Mouse (Mus musculus) liver, postnatal 0 days (tissue): ENCODE measurements around the gene Dcaf10. TPM values are rescaled to one million over a fixed set of nuclear protein-coding genes. Genes with fewer than 3 reads are reported as not detected.

Source experiments
- ATAC-seq: fragments of 200-750 bp; cut with Nextera tagmentation; 2 replicates; pipeline ENCODE4 v1.8.0; 2017; ENCODE audit warnings: mild to moderate bottlenecking, moderate library complexity
- DNase-seq: peaks from one replicate; pipeline ENCODE4 v3.0.0-alpha.2; 2016
- H3K27ac ChIP-seq: fragments of 300-500 bp; sonication (generic); 2 replicates; pipeline ENCODE4 v1.5.1; 2014; ENCODE audit warnings: antibody characterized with exemption, moderate library complexity, mild to moderate bottlenecking, low read depth
- H3K27me3 ChIP-seq: fragments of 300-500 bp; sonication (generic); 2 replicates; pipeline ENCODE4 v1.6.1; 2014; ENCODE audit warnings: low read length, control low read depth, mixed read lengths; ENCODE audit not compliant: insufficient read depth
- H3K36me3 ChIP-seq: fragments of 300-500 bp; sonication (generic); replicated peaks from 2 replicates; pipeline ENCODE4 v1.6.1; 2014; ENCODE audit warnings: mild to moderate bottlenecking, control low read depth, low read length, moderate library complexity, mixed read lengths; ENCODE audit not compliant: insufficient read depth
- H3K4me1 ChIP-seq: fragments of 300-500 bp; sonication (generic); 2 replicates; pipeline ENCODE4 v1.6.1; 2014; ENCODE audit warnings: antibody characterized with exemption, mild to moderate bottlenecking, control low read depth; ENCODE audit not compliant: insufficient read depth
- H3K4me2 ChIP-seq: fragments of 300-500 bp; sonication (generic); 2 replicates; pipeline ENCODE4 v1.6.1; 2014; ENCODE audit warnings: low read depth, mild to moderate bottlenecking, low read length, moderate library complexity, mixed read lengths
- H3K4me3 ChIP-seq: fragments of 300-500 bp; sonication (generic); 2 replicates; pipeline ENCODE4 v1.5.1; 2014; ENCODE audit warnings: low read depth, low read length
- H3K9ac ChIP-seq: fragments of 300-500 bp; sonication (generic); replicated peaks from 2 replicates; pipeline ENCODE4 v1.6.1; 2014; ENCODE audit warnings: mild to moderate bottlenecking, moderate library complexity
- H3K9me3 ChIP-seq: fragments of 300-500 bp; sonication (generic); 2 replicates; pipeline ENCODE4 v1.6.1; 2016; ENCODE audit warnings: mild to moderate bottlenecking, control low read depth, low read length, mixed read lengths
- CTCF ChIP-seq: sonication (generic); IDR thresholded peaks from 2 replicates; pipeline ENCODE4 v1.5.1; 2016; ENCODE audit warnings: antibody characterized with exemption, low read depth
- EP300 ChIP-seq: IDR thresholded peaks from 2 replicates; pipeline ENCODE4 v1.6.1; 2016; ENCODE audit warnings: antibody characterized with exemption, low read depth, mild to moderate bottlenecking
- WGBS: fragments of 180-500 bp; shearing (Covaris S2); extraction: QIAGEN DNeasy Blood & Tissue Kit; methylation state at CpG from one replicate; pipeline ENCODE4 v1.1.7; 2014; ENCODE audit not compliant: insufficient replicate concordance; 5-methylcytosine and 5-hydroxymethylcytosine counted together
- polyA plus RNA-seq: library from polyadenylated mRNA; unstranded; fragments of >200 nt; fragmentation: Nextera tagmentation; extraction: Ambion mirVana; gene quantifications from 2 replicates; pipeline ENCODE4 v1.2.1, GENCODE M21; 2015

The Dcaf10 gene
- polyA plus RNA-seq, 1 experiment from 2014 or later = 4.9 TPM

DNA sequence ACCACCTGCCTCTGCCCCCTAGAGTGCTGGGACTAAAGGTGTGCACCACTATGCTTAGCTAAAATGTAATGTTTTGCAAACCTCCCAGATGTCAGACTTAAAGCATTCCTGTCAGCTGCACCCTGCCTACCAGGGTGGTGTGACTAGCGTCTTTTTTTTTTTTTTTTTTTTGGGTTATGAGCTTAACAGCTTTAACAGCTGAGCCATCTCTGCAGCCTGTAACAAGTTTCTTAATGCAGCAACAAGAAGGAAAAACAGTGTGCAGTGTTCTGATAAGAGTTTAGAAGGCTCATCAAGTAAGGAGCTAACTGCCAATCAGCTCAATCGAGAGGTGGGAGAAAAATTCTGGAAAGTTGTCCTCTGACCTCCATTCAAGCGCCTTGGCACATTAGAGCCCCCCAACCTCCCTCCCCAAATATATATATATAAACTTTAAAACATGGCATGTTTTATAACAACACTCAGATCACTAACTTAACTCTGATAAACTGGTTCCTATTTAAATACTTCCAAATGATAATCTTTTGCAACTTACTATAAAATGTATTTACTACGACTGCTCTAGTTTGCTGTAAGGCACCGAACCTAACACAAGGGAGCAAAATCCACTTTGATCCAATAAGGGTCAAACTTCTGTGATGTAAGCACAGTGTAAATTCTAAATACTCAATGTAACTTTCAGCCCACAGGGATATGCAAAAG, 65.3 kb downstream of the Dcaf10 start:
- no peak for DNase-seq

GRCm38 (mm10) chr4:45407703-45408334, 65.9 kb downstream of the Dcaf10 start:
- Histone ChIP-seq H3K4me2 (peak overlapping the region; percentile 79), H3K27ac (peak overlapping the region; percentile 95), H3K9me3 (no peaks in the 10 kb centered on the region), H3K36me3 (peaks cover 15% of the 10 kb centered on the region), H3K4me1 (peaks cover 23% of the 10 kb centered on the region), H3K9ac (peak overlapping the region; percentile 99), H3K4me3 (peak overlapping the region; percentile 95), H3K27me3 (no peaks in the 10 kb centered on the region)
- no peak for TF ChIP-seq CTCF
- peak; percentile 39; the same call in 1 of the 2 replicates for TF ChIP-seq EP300
- peak; percentile 1 for ATAC-seq
- no peak for DNase-seq
- 2% methylated on average over 19 of the region's 19 CpGs for WGBS

More for the DNA sequence above, 65.3 kb downstream of the Dcaf10 start:
- TF ChIP-seq CTCF = no peak
- TF ChIP-seq EP300 = peak; percentile 90
- no peaks in the 10 kb centered on the region for H3K9me3 ChIP-seq
- peak overlapping the region; percentile 95 for H3K27ac ChIP-seq
- peak; percentile 3 for ATAC-seq
- H3K4me3 ChIP-seq = peak overlapping the region; percentile 95
- H3K4me2 ChIP-seq = peak overlapping the region; percentile 79
- no peaks in the 10 kb centered on the region for H3K27me3 ChIP-seq
- peaks cover 23% of the 10 kb centered on the region for H3K4me1 ChIP-seq
- H3K36me3 ChIP-seq = peaks cover 22% of the 10 kb centered on the region
- H3K9ac ChIP-seq = peak overlapping the region; percentile 99
- 30% methylated on average over 5 of the region's 5 CpGs for WGBS

DNA sequence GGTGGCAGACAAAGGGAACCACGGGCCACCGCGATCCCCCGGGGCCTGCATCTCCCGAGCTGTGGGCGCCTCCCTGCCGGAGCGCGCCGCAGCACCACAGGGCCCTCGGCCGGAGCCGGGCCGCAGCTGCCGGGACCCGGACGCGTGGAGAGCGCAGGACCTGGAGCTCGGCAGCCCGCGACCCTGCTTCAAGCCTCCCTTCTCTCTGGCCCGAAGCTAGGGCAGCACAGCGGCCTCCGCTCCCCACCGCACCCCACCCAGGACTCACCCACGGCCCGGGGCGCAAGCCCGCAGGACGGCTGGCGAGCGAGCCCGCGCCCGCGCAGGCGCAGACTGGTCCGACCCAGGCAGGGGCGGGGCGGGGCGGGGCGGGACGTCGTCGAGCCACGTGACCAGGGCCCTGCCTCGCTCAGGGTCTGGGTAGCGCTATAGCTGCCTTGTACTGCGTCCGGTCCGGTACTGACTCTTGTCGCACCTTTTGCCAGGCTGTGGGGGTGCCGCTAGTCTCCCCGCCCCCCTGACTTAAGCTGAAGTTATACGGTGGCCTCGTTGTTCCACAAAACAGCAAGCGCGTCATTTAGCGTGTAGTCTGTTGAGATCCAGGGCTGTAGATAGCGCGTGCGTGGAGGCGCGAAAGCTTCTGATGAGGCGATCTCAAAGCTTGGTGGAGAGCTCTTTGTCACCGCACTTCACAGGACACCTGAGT, 66.7 kb downstream of the Dcaf10 start, which contains the start of gene Slc25a51:
Slc25a51 (minus strand) TSS at position 340 of the 706 bp plus-strand sequence.
- ATAC-seq (peak; percentile 87), DNase-seq (peak; percentile 96)
- Histone ChIP-seq H3K4me2 (peak within 1 kb of the TSS; percentile 79), H3K36me3 (peaks cover 10% of the 10 kb centered on the region), H3K27me3 (no peaks in the 10 kb centered on the region), H3K9ac (peak within 1 kb of the TSS; percentile 99), H3K9me3 (no peaks in the 10 kb centered on the region), H3K27ac (peak within 1 kb of the TSS; percentile 95), H3K4me3 (peak within 1 kb of the TSS; percentile 95), H3K4me1 (peaks cover 19% of the 10 kb centered on the region)
- under 1% methylated on average over 48 of the region's 67 CpGs for WGBS
- no peak for TF ChIP-seq CTCF
- TF ChIP-seq EP300 = peak; percentile 16; the same call in 1 of the 2 replicates

GRCm38 (mm10) chr4:45409270-45409669, 67.4 kb downstream of the Dcaf10 start:
- under 1% methylated on average over 10 of the region's 10 CpGs for WGBS
- Histone ChIP-seq H3K27ac (peak overlapping the region; percentile 95), H3K36me3 (peaks cover 3% of the 10 kb centered on the region), H3K4me1 (peaks cover 19% of the 10 kb centered on the region), H3K27me3 (no peaks in the 10 kb centered on the region), H3K9ac (peak overlapping the region; percentile 99), H3K4me3 (peak overlapping the region; percentile 95), H3K9me3 (no peaks in the 10 kb centered on the region), H3K4me2 (peak overlapping the region; percentile 79)
- ATAC-seq = peak; percentile 49
- TF ChIP-seq CTCF = peak; percentile 30
- no peak; the same call in 1 of the 2 replicates for TF ChIP-seq EP300
- DNase-seq = peak; percentile 91

DNA sequence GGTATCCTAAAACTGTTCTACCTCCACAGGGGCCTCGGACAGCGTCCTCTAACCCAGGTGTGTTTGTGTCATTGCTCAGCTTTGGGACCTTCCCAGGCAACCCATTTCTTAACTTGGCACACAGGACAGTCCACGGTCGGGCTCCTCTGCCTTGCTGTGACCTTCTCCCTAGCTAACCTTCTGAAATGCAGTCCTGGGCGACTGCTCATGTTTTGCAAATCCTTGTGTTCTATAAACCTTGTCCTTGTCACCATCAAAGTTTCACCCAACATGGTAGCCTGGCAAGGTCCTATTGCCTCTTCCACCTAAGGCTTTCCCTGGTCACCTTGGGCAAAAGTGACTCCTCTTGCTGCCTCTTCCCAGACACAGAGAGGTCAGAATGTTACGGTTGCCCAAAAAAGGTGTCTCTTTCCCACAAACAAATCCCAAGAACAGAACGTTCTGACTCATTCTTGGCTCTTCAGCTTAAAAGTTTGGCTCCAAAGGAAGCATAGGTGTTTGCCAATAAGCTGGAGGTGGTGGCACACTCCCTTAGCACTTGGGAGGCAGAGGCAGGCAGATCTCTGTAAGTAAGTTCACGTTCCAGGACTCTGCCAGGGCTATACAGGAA, 69.4 kb downstream of the Dcaf10 start:
- TF ChIP-seq CTCF (no peak), EP300 (no peak)
- DNase-seq = no peak

More for the DNA sequence above, 69.4 kb downstream of the Dcaf10 start:
- Histone ChIP-seq H3K27me3 (peaks cover 8% of the 10 kb centered on the region; the same call in 1 of the 2 replicates), H3K4me2 (no peak overlapping the region), H3K9ac (no peak overlapping the region), H3K4me1 (peaks cover 11% of the 10 kb centered on the region), H3K36me3 (no peaks in the 10 kb centered on the region), H3K27ac (no peak overlapping the region), H3K4me3 (no peak overlapping the region), H3K9me3 (no peaks in the 10 kb centered on the region)
- ATAC-seq = no peak
- WGBS = 80% methylated on average over 8 of the region's 8 CpGs
